Mouse (Mus musculus) heart, postnatal 36 days (tissue): ENCODE results near the gene Zfp652. TPM values are rescaled to one million over a fixed set of nuclear protein-coding genes. Genes with fewer than 3 reads are reported as not detected.

ENCODE experiments used
- DNase-seq, 2 experiments: peaks; one replicate each; pipeline ENCODE4 v3.0.0; 2021 to 2022
- intact Hi-C: fragments of 180-260 bp; cut with DNase I; formaldehyde crosslinking; loops from one replicate; pipeline ENCODE4 v1.15.1; 2025
- total RNA-seq, 2 experiments: library from RNA; stranded (reverse); gene quantifications; 2 replicates each; pipeline ENCODE4 v1.2.3; 2021

The Zfp652 gene
- total RNA-seq, 2 experiments from 2014 or later: 50.7 to 50.8 TPM

DNA sequence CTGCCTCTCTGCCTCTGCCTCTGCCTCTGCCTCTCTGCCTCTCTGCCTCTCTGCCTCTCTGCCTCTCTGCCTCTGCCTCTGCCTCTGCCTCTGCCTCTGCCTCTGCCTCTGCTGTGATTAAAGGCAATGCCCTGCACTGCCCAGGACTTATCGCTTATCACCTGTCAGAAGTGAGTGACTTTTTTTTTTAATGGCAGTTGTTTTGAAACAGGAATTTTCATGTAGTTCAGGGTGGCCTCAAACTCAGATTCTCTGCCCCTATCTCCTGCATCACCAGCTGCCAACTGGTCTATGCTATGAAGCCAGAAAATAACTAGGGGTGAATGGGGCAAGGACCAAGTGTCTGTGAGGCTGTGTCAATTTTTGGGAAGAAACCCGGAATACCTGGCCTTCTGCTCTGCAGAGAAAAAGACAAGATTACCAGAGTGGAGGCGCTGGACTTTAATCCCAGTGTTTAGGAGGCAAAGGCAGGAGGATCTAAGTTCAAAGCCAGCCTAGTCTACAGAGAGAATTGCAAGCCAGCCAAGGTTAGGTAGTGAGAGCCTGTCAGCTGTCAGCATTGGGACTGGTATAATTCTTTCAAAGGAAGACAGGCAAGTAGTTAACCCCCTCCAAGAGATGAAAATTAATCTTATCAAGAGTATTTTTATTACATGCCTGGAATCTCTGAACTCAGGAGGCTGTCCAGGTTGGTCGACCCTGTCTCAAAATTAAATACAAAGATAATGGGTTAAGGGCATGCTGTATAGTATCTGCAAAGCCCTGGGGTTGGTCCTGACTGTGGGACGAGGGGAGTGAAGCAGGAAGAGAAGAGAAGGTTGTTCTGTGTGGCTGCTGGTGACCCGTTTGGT lies 114.1 kb downstream of the Zfp652 start:
- intact Hi-C loops: loop anchor here (1.0 kb wide), 2 partner anchors 27 to 155 kb away; no protein-coding TSS in a partner anchor
- DNase-seq: no peak

DNA sequence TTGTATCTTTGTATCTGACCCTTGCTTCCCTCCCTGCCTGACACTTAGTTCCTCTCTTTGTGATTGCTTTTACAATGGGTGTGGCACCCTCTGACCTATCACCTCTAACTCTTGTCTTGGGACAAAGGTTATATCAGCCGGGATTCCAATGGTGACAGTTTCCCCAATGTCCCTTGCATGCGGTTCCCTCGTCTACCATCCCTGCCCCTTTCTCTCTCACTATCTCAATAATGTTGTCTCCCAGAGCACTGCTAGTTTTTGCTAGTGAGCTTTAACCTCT lies 114.6 kb downstream of the Zfp652 start:
- intact Hi-C loops: loop anchor here (1.0 kb wide), 2 partner anchors 26 to 154 kb away; no protein-coding TSS in a partner anchor
- no peak for DNase-seq

DNA sequence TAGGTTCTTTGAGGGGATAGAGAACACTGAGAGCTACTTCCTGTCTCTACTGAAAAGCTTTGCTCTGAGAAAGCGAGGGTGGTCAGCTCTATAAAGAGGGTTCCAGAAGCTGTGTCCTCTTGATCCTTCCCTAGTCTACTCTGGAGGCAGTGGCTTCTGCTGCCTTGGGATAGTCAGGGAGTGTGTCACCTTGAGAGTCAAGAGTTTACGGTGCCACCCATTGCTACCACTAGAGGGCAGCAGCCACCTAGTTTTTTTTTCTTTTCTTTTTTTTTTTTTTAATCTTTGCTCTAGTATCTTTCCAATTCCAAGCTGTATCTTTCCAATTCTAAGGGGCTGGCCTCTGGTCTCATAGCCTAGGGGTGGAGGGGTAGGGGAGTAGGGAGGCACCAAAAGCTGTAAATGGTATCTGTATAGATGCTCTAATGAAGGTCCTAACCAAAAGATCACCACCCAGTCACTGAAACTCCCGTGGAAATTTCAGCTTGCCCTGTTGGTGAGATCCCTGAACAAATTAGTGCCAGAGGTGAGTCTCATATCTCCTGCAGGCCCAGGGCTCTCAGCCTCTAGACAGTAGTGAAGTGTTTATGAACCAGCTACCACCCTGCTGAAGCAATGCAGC lies 115.1 kb downstream of the Zfp652 start:
- intact Hi-C loops: loop anchor here (1.0 kb wide), 2 partner anchors 26 to 154 kb away; no protein-coding TSS in a partner anchor
- peak; percentile 76 to 82 for DNase-seq

DNA sequence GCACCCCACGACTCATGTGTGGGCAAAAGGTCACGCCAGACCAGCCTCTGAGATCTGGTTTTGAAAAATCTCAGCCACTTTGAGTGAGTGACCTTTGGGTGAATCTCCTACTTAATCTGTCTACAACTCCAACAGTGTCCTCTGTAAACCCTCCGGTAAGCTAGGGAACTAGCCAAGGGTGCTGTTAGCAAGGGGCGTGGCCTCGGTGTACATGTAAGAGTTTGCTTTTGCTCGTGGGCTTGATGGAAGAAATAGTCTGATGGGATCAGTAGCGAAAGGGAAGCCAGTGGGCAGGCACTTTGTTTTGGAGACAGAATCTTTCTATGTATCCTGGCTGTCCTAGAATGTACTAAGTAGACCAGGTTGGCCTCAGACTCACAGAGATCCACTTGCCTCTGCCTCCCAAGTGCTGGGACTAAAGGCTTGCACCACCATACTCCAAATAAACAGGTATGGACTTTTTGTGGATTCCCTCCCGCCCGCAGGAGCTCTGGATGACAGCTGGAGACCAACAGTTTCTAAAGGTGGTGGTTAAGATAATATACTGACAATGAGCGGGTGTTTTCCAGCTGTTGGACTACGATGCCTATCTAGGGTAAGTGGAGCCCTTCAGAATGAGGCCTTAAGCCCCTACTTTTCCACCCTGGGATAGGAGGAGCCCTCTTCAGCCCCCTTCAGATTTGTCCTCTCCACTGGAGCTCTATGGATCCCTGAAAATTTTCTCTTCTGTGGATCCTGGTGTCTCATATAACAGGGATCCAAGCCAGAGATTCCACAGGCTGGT lies 115.9 kb downstream of the Zfp652 start:
- DNase-seq: no peak
- intact Hi-C loops: no loop called here

DNA sequence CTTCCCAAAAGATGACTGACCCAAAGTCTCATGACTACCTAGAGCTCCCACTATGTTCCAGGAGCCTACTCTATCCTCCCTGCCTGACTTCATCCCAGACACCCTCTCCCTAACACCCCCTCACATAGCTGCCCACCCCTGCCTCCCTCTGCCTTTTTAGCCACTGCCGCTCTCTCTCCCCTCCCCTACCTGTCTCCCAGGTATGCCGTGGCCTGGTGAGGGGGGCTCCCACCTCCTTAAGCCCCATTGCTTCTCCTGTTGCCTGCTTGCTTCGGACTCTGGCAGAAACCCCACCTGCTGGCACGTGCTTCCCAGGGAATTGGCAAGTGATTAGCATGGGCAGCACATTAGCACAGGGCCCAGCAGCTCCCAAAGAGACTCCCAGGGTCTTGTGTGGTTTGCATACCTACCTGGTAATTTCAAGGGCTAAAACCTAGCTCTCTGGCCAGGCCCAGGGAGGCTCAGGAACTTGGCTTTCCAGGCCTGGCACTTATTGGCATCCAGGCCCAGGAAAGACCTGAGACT lies 117.1 kb downstream of the Zfp652 start:
- no peak for DNase-seq
- intact Hi-C loops: no loop called here

DNA sequence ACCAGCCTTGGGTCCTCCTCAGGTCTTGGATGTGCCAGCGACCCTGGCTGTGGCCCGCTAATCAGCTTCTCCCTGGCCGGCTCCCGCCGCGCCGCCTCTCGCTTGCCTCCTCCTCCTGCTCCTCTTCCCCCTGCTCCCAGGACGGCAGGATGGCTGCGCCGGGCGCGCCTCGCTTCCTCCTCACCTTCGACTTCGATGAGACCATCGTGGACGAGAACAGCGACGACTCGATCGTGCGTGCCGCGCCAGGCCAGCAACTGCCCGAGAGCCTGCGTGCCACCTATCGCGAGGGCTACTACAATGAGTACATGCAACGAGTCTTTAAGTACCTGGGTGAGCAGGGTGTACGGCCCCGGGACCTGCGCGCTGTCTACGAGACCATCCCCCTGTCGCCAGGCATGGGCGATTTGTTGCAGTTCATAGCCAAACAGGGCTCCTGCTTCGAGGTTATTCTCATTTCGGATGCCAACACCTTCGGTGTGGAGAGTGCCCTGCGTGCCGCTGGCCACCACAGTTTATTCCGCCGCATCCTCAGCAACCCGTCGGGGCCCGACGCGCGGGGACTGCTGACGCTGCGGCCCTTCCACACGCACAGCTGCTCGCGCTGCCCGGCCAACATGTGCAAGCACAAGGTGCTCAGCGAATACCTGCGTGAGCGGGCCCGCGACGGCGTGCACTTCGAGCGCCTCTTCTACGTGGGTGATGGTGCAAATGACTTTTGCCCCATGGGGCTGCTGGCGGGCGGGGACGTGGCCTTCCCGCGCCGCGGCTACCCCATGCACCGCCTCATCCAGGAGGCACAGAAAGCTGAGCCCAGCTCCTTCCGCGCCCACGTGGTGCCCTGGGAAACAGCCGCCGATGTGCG lies 118.2 kb downstream of the Zfp652 start:
- intact Hi-C loops: no loop called here
- peak in 1 of 2 experiments; percentile 24 for DNase-seq

DNA sequence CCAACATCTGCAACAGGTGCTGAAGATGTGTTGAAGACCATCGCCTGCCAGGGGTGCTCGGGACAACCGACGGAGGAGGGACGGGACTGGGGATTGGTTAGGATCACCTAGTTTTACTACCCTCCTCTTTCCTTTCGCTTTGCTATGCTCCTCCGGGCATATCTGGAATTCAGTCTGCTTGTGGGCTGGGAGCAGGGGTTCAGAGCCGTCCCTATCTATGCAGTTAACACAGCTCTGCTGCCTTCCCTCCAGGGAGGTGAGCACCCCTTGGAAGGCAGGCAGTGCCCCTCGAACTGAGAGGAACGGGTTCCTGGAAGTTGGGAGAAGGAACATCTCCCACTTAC lies 118.8 kb downstream of the Zfp652 start:
- intact Hi-C loops: no loop called here
- no peak for DNase-seq

DNA sequence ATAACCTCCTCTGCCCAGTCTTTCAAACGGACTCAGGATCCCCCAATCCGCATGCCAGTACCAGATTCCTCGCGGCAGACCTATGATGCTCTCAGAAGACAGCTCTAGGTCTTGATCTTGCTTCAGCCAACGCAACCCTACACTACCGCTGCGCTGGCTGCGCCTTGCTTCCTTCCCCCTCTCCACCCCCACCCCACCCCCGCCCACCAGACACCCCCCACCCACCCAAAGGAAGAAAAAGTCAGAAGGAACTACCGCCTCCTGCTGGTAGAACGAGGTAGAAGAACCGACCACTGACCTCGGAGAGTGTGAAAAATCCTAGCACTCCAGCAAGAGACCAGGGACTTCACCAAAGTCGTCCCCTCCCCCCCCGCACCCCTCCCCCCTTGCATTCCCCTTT lies 119.2 kb downstream of the Zfp652 start:
- intact Hi-C loops: loop anchor here (1.0 kb wide), 1 partner anchor 21 kb away; no protein-coding TSS in a partner anchor
- no peak for DNase-seq

DNA sequence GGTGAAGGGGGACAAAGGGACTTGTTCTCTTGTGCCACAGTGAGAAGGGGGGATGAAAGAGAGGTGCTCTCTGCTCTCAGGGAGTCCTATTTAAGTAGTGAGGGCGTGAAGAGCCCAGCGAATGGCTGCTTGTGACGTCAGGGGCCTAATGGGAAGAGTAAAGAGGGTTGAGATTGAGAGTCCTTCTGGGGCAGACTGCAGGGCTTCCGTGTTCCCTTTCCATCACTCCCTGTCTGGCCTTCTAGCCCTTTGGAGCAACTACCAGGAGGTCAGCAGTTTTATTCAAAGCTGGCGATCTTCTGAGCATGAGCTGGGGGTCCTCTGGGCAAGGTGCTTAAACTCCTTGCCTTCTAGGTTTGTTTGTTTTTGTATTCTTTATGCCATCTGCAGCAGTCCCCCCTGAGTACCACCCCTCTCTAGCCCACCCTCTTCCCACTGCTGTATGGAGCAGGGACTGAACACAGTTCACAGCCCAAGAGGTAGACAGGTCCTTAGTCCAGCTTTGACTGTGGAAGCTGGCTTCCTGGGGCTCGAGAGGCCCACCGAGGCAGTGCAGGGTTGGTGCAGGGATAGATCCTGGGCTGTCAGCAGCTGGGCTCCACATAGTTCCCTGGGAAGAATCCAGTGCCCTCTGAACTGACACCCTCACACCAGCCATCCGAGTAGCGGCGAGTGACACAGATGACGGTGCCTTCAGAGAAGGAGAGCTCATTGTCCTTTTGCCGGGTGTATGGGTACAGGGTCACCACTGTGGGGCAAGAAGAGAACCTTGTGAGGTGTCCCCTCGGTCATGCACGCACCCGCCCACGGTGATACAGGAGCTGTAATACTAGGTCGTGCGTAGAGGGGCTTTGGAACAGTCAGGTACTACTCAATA lies 119.9 kb downstream of the Zfp652 start:
- no peak for DNase-seq
- intact Hi-C loops: loop anchor here (1.0 kb wide), 1 partner anchor 20 kb away; no protein-coding TSS in a partner anchor

DNA sequence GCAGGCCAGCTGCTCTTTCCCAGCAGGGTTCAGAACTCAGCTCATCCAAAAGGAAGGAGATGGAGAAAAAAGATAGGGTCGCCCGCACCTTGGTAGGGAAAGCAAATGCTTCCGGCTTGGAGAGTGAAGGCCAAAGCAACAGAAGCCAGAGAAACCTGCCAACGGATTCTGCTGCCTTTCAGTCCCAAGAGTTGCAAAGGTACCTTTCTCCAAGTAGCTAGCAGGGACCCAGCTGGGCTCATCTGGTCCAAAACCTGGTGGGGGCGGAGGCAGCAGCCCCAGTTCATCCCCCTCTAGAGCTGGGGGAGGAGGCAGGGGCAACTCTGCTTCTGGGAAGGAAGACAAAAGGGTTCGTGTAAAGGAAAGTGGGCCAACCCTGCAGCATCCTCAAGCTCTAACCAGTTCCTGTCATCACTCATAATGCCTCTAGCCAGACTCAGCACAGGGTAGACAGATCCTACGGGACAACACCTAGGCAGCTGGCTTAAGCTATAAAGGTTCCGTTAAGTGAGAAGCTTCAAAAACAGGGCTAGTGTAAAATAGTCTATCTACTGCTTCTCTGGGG lies 120.6 kb downstream of the Zfp652 start:
- intact Hi-C loops: no loop called here
- DNase-seq: no peak

DNA sequence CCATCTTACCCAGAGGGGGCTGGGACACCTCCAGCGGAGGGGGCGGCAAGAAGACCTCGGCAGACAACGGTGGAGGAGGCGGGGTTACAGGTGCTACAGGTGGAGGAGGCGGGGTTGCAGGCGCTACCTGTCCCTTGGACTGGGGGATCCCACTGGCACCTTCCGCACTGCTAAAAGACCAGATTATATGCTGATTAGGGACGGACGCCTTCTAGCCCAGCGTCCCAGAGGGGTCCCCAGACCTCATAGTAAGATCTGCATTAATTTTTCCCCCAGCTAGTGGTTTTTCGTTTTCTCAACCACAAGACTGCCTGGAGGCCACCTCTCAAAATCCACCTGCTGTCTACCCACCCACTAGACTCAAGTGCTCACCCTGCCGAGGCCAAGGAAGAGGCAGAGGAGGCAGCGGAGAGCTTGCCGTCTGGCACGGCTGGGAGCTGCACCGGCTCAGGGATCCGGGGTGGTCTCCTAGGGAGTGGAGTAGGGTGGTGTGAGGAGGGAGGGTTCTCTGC lies 121.2 kb downstream of the Zfp652 start:
- intact Hi-C loops: no loop called here

DNA sequence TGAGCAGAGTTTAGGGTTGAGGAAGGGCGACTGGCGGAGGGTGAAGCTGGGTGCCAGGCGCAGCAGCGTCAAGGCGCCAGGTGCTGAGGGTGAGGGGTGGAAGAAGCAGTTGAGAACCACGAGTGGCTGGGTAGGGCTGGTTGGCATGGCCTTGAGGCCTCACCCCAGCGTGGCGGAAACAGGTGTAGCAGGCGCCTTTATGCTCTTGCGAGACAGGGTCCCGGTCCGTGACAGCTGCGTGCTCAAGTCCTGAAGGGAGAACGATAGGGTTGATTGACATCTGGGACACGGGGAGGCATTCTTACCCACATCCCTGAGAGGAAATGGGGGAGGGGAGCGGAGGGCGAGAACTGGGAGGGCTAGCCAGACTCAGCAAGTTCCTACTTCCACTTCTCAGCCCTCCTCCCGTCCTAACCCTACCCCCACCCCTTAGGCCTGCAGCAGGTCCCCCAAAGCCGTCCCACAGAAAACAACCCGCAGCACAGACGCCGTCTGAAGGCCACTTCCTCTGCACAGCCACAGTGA lies 121.7 kb downstream of the Zfp652 start:
- DNase-seq: no peak
- intact Hi-C loops: no loop called here

More for the DNA sequence above, 121.2 kb downstream of the Zfp652 start:
- DNase-seq: no peak

DNA sequence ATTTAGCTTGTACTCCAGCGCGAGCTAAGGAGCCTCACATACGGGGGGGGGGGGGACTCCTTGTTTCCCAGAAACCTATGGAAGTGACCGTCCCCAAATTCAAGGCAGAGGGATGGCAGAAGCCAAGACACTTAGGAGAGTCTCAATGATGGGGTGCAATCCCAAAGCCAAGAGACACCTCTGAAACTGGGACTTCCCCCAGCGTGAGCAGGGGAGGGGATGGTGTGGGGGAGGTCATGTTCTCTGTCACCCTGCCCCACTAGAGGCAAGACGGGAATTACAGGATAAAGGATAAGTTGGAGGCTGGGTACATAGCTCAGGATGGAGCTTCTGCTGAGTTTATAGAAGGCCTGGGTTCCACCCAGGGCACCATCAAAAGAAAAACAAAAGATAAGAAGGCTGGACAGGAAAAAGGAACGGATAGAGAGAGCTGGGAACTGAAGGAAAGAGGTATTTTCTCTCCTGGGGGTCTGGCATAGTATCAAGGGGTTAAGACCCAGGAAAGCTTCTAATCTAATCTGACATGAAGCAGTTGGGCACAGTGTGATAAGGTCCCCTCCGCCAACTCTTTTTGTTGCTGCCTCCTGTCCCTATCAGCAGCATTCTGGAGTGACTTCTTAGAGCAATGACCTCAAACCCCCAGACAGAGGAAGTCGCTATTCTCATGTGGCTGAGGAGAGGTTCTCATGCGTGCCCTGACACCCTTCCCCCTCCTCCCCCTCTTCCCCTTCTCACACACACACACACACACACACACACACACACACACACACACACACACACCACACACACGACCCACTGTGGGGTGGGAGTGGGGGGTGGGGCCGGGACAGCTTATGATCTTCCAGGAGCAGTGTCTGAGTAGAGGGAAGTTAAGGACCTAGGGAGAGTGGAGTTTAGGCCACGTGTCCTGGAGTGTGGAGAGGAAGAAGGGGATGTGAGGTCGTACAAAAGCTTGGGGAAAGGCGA lies 122.6 kb downstream of the Zfp652 start:
- no peak for DNase-seq
- intact Hi-C loops: no loop called here

DNA sequence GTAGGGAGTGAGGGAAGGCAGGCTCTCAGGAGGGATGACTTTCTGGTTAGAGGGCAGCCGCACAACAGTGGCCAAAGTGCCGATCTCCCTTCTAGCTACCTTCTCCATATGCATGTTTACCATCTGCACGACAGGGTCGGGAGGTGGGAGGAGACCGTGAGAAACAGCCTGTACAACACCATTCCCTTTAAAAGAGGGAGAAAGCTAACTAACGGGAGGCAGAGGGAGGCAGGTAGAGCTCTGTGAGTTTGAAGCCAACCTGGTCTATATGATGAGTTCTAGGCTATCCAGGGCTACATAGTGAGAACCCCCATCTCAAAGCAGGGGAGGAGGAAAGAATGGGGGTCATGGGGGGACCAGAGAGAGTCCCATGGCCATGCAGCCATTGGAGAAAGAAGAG lies 123.4 kb downstream of the Zfp652 start:
- DNase-seq: no peak
- intact Hi-C loops: no loop called here

DNA sequence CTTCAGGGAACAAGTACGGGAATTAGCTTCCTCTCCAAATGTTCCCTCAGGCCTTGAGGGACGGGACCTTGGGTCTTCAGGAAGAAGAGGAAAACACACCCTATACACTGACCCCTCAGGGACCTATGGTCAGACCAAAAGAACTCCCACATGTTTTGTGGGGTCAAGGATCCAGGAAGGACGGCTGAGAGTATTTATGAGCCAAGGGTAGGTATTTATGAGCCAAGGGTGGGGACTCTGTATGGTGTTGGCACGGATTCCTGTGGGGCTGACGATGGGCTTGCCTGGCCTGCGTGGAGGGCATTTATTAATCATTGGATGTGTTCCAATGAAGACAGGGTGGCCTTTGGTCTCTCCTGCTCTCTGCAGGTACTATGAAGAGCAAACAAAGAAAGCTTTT lies 124.0 kb downstream of the Zfp652 start:
- no peak for DNase-seq
- intact Hi-C loops: no loop called here

DNA sequence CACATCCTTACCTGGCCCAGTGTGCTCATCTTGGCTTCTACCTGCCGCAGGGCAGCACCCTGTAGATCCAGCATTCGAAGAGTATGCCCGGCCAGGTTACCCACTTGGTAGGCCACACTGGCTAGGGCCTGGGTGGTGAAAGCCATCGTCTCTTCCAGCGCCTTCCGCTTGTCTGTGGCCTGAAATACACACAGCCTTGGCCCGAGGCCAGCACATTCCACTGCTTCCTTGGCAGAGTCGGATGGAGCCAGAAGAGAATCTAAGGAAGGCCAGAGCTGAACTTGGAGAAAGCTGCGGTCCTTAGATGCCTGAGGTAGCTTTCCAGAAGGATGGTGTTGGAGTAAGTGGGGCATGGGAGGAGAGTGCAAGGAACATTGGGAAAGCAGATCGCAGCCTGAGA lies 124.6 kb downstream of the Zfp652 start, which contains the start of gene Gngt2:
Gene Gngt2, plus strand, starts transcription at position 158 of the 400 bp plus-strand sequence.
- peak; percentile 80 to 86 for DNase-seq
- intact Hi-C loops: no loop called here

DNA sequence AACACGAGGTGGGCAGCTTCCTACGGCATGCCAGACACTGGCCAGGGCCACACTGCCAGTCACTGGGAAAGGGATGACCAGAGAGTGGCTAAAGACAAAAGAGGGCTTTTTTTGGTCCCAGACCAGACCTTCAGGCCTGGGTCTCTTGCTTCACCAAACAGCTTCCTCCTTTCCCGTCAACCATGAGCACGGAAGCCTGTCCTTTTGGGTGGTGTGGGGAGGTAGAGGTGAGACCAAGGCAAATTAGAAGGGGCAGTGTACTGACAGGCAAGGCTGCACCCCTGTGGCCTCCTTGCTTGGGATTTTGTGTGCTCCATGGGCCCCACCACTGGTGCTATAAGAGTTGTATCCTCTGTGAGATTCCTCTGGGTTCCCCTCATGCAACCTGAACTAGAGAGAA lies 126.1 kb downstream of the Zfp652 start:
- DNase-seq: no peak
- intact Hi-C loops: no loop called here
